Mouse (Mus musculus) embryonic facial prominence, embryonic 13.5 days (tissue): ENCODE measurements around the gene Gm7534. TPM values are rescaled to one million over a fixed set of nuclear protein-coding genes. Genes with fewer than 3 reads are reported as not detected.

Experiments used
- polyA plus RNA-seq: library from polyadenylated mRNA; unstranded; fragments of >200 nt; fragmentation: Nextera tagmentation; extraction: Ambion mirVana; gene quantifications from 2 replicates; pipeline ENCODE4 v1.2.1, GENCODE M21; 2015

Gm7534 gene
- polyA plus RNA-seq, 1 experiment from 2014 or later: not detected

Other genes with a start within 250 kb of the Gm7534 start
- gene Hmgn2, start 234.4 kb downstream of the Gm7534 start, polyA plus RNA-seq: 2,594 and 2,669 TPM in 2 replicates
- gene Dhdds, start 202.1 kb downstream of the Gm7534 start, polyA plus RNA-seq: 45.1 and 49.9 TPM in 2 replicates
- gene Lin28a, start 184.2 kb downstream of the Gm7534 start, polyA plus RNA-seq: not detected in 2 replicates
- gene Zfp683, start 149.2 kb downstream of the Gm7534 start, polyA plus RNA-seq: not detected in 2 replicates
- 4.7 and 7.8 TPM in 2 replicates for gene Crybg2, start 142.2 kb downstream of the Gm7534 start, polyA plus RNA-seq
- 9.1 and 11.2 TPM in 2 replicates for gene Cd52, start 107.9 kb downstream of the Gm7534 start, polyA plus RNA-seq
- gene Ubxn11, start 100.4 kb downstream of the Gm7534 start, polyA plus RNA-seq: 11.6 and 11.9 TPM in 2 replicates
- gene Sh3bgrl3, start 74.2 kb downstream of the Gm7534 start, polyA plus RNA-seq: 412 and 420 TPM in 2 replicates
- 36.2 and 37.4 TPM in 2 replicates for gene Cep85, start 15.9 kb downstream of the Gm7534 start, polyA plus RNA-seq
- gene Catsper4, start 24.4 kb upstream of the Gm7534 start, polyA plus RNA-seq: 0.18 TPM in 1 of 2 replicates, not detected in the other
- gene Cnksr1, start 35.4 kb upstream of the Gm7534 start, polyA plus RNA-seq: 2.9 and 3.9 TPM in 2 replicates
- 0.72 TPM in 1 of 2 replicates, not detected in the other for gene E130218I03Rik, start 40.7 kb upstream of the Gm7534 start, polyA plus RNA-seq
- 18.8 and 19.7 TPM in 2 replicates for gene Zfp593, start 42.6 kb upstream of the Gm7534 start, polyA plus RNA-seq
- not detected in 2 replicates for gene Gm30191, start 43.9 kb upstream of the Gm7534 start, polyA plus RNA-seq
- 3.9 and 6.4 TPM in 2 replicates for gene Grrp1, start 51.1 kb upstream of the Gm7534 start, polyA plus RNA-seq
- gene Pdik1l, start 84.9 kb upstream of the Gm7534 start, polyA plus RNA-seq: 23.4 and 23.8 TPM in 2 replicates
- gene Trim63, start 112.1 kb upstream of the Gm7534 start, polyA plus RNA-seq: 1.2 and 1.7 TPM in 2 replicates
- gene Slc30a2, start 140.2 kb upstream of the Gm7534 start, polyA plus RNA-seq: 0.34 and 0.38 TPM in 2 replicates
- 4.5 and 5.4 TPM in 2 replicates for gene Extl1, start 180.8 kb upstream of the Gm7534 start, polyA plus RNA-seq
- 12.0 and 13.0 TPM in 2 replicates for gene Pafah2, start 193.3 kb upstream of the Gm7534 start, polyA plus RNA-seq